Mouse (Mus musculus) neural tube, embryonic 13.5 days (tissue): Measurements from ENCODE around the gene Gm34653. TPM values are rescaled to one million over a fixed set of nuclear protein-coding genes. Genes with fewer than 3 reads are reported as not detected.
"Not testable (repeated sequence)": the region's sequence is repeated elsewhere in the genome, so short reads cannot be mapped to it uniquely, and the experiment has no call there.

Source experiments
- ATAC-seq: fragments of 200-750 bp; cut with Nextera tagmentation; 2 replicates; pipeline ENCODE4 v1.8.0; 2017; ENCODE audit warnings: low read depth, mild to moderate bottlenecking, moderate TSS enrichment, moderate library complexity
- H3K27ac ChIP-seq: fragments of 300-500 bp; sonication (generic); replicated peaks from 2 replicates; pipeline ENCODE4 v1.5.1; 2015; ENCODE audit warnings: moderate library complexity, mild to moderate bottlenecking, inconsistent platforms
- H3K27me3 ChIP-seq: fragments of 300-500 bp; sonication (generic); 2 replicates; pipeline ENCODE4 v1.6.1; 2015; ENCODE audit warnings: mild to moderate bottlenecking, inconsistent platforms
- H3K36me3 ChIP-seq: fragments of 300-500 bp; sonication (generic); 2 replicates; pipeline ENCODE4 v1.6.1; 2015; ENCODE audit warnings: mild to moderate bottlenecking, inconsistent platforms
- H3K4me1 ChIP-seq: fragments of 300-500 bp; sonication (generic); replicated peaks from 2 replicates; pipeline ENCODE4 v1.6.1; 2015; ENCODE audit warnings: inconsistent platforms
- H3K4me2 ChIP-seq: fragments of 300-500 bp; sonication (generic); 2 replicates; pipeline ENCODE4 v1.6.1; 2015; ENCODE audit warnings: inconsistent platforms, mild to moderate bottlenecking, moderate library complexity
- H3K4me3 ChIP-seq: fragments of 300-500 bp; sonication (generic); 2 replicates; pipeline ENCODE4 v1.5.1; 2015; ENCODE audit warnings: mild to moderate bottlenecking, inconsistent platforms
- H3K9ac ChIP-seq: fragments of 300-500 bp; sonication (generic); 2 replicates; pipeline ENCODE4 v1.6.1; 2015; ENCODE audit warnings: moderate library complexity, mild to moderate bottlenecking, inconsistent platforms
- H3K9me3 ChIP-seq: fragments of 300-500 bp; sonication (generic); 2 replicates; pipeline ENCODE4 v1.6.1; 2016; ENCODE audit warnings: inconsistent platforms
- WGBS: fragments of 180-500 bp; shearing (Covaris S2); methylation state at CpG from one replicate; pipeline ENCODE4 v1.1.7; 2015; 5-methylcytosine and 5-hydroxymethylcytosine counted together
- polyA plus RNA-seq: library from polyadenylated mRNA; unstranded; fragments of >200 nt; fragmentation: Nextera tagmentation; extraction: Ambion mirVana; gene quantifications from 2 replicates; pipeline ENCODE4 v1.2.1, GENCODE M21; 2015

Gene Gm34653
- not detected in 2 replicates for polyA plus RNA-seq

DNA sequence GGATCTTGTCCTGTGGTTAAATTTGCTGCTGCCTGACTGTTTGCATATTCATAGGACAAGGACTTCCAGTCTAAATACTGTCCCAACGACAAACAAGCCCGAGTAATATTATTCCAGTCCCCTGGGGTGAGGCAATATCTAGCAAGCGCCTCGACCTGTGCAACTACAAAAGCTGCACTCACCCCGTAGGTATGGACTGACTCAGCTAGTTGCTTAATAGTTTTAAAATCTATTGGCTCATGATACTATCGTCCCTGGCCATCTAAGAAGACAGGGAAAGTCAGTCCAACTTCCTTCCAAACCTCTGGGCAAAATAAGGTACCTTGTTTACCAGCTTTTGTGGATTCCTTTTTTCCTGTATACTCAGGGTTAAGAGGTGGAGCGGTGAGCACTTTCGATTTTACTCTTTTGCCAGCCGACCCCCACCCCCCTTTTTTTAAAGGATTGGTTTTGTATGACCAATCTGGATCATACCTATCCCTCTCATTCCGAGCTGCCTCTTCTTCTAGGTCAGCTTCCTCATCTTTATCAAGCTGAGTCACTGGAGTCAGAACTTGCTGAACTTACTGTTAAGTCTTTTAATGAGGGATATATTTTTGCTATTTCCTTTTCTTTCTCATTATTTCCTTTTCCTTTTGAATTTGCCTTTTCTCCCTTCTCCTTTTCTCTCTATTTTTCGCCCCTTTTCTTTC is at the start of gene Gm34653:
Gene Gm34653 (plus strand): TSS at position 242 of the 692 bp plus-strand sequence.
- not testable (repeated sequence) for H3K4me3 ChIP-seq, H3K4me1 ChIP-seq, H3K9ac ChIP-seq, H3K4me2 ChIP-seq, H3K27ac ChIP-seq, H3K36me3 ChIP-seq, ATAC-seq, H3K9me3 ChIP-seq
- H3K27me3 ChIP-seq = peaks cover 18% of the 10 kb centered on the region
- WGBS = 69% methylated on average over 11 of the region's 11 CpGs

DNA sequence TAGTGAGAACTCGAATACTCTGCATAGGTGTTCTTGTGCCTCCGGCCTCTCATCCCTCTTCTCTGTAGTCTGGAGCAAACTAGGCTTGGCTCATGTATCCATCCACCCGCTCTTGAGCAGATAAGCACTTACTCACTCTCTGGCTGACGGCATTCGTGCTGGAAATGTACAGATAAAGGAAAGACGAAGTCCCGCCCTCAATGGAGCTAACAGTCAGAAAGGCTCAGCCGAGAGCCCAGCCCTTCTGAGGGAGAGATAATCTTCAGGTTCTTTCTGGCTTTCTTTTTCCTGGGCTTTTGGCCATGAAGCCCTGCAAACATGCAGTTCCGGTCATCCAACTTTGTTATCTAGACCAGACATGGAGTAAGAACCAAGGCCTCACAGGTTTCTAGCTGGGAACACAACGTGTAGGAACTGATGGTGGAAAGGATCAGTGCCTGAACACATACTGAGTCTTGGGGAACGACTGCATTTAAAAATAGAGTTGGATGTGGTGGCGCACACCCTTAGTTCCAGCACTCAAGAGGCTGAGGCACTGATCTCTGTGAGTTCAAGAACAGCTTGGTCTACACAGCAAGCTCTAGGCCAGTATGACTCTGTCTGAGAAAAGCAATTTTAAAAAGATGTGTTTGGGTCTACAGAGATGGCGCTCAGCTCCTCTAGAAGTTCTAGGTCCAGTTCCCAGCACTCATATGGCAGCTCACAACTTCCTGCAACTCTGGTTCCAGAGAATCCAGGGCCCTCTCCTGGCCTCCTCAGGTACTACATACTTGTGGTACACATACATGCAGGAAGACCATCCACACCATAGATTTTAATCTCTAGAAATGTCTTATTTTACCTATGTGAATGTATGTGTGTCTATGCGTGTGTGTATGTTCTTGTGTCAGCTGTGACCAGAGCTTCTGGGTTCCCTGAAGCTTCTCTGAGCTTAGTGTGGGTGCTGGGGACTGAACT is 49.5 kb upstream of the Gm34653 start:
- peaks cover 71% of the 10 kb centered on the region for H3K36me3 ChIP-seq

DNA sequence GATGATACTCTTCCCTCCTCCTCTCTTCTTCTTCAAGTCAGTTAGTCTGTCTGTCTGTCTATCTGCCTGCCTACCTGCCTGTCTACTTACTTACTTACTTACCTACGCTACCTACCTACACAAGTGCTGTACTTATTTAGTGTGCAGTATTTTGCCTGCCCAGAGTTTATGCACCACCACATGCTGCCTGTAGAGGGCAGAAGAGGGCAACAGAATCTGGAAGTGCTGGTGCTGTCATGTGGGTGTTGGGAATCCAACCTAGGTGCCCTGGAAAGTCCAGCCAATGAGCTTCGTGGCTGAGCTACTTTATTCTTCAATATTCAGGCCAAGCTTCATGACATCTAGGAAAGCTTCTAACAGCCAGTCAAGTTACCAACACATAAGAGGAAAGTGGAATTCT is 48.7 kb upstream of the Gm34653 start:
- Histone ChIP-seq H3K4me3 (no peak overlapping the region), H3K9me3 (no peaks in the 10 kb centered on the region), H3K4me1 (no peaks in the 10 kb centered on the region), H3K27me3 (no peaks in the 10 kb centered on the region), H3K36me3 (peaks cover 64% of the 10 kb centered on the region), H3K27ac (no peak overlapping the region), H3K4me2 (no peak overlapping the region), H3K9ac (no peak overlapping the region)
- no peak for ATAC-seq
- WGBS = 80% methylated on average over 2 of the region's 2 CpGs

More for the DNA sequence above, 49.5 kb upstream of the Gm34653 start:
- ATAC-seq = no peak
- no peaks in the 10 kb centered on the region for H3K9me3 ChIP-seq
- 92% methylated on average over 14 of the region's 14 CpGs for WGBS
- peaks cover 3% of the 10 kb centered on the region for H3K4me1 ChIP-seq
- H3K27ac ChIP-seq = no peak overlapping the region
- no peak overlapping the region for H3K9ac ChIP-seq
- H3K4me2 ChIP-seq = no peak overlapping the region
- H3K4me3 ChIP-seq = no peak overlapping the region
- H3K27me3 ChIP-seq = no peaks in the 10 kb centered on the region

DNA sequence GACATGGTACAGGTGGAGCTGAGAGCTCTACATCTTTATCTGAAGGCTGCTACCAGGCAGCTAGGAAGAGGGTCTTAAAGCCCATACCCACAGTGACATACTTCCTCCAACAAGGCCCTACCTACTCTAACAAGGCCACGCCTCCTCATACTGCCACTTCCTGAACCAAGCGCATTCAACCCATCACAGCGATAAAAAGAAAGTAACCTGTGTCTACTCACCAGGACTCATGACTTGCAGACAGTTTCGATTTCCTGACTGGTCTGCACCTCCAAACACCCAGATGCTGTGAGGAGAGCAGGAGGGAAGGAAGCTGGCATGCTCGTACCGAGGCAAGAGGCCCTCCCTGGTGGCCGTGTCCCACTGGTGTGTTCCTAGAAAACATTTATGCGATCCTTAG is 42.5 kb upstream of the Gm34653 start:
- H3K36me3 ChIP-seq = peaks cover 32% of the 10 kb centered on the region
- no peak overlapping the region for H3K27ac ChIP-seq
- H3K4me1 ChIP-seq = no peaks in the 10 kb centered on the region
- no peak overlapping the region for H3K9ac ChIP-seq
- H3K9me3 ChIP-seq = no peaks in the 10 kb centered on the region
- no peaks in the 10 kb centered on the region for H3K27me3 ChIP-seq
- 92% methylated on average over 8 of the region's 8 CpGs for WGBS
- H3K4me2 ChIP-seq = no peak overlapping the region
- no peak overlapping the region for H3K4me3 ChIP-seq
- no peak for ATAC-seq

DNA sequence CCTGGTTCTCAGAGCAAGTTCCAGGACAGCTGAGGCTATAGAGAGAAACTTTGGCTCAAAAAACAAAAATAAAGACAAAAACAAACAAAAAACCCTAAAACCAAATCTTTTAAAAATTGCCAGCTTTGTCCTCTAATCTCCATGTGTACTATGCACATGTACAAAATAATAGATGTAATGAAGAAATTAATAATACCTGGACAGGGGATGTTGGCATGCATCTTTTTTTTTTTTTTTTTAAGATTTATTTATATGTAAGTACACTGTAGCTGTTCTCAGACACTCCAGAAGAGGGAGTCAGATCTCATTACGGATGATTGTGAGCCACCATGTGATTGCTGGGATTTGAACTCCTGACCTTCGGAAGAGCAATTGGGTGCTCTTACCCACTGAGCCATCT is 40.3 kb upstream of the Gm34653 start:
- H3K9me3 ChIP-seq, H3K27me3 ChIP-seq, ATAC-seq, H3K4me1 ChIP-seq, H3K4me3 ChIP-seq, H3K4me2 ChIP-seq, H3K9ac ChIP-seq, H3K27ac ChIP-seq: not testable (repeated sequence)
- WGBS = 93% methylated on average over 2 of the region's 2 CpGs
- H3K36me3 ChIP-seq = peaks cover 19% of the 10 kb centered on the region

DNA sequence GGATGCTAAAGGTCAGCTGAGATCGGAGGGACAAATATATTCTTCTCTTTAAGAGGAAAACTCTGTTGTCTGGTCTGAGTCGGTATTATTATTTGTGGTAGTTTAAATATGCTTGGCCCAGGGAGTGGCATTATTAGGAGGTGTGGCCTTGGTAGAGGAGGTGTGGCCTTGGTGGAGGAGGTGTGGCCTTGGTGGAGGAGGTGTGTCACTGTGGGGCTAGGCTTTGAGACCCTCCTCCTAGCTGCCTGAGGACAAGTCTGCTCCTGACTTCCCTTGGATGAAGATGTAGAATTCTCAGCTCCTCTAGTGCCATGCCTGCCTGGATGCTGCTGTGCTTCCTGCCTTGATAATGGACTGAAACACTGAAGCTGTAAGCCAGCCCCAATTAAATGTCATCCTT is 38.3 kb upstream of the Gm34653 start:
- peaks cover 18% of the 10 kb centered on the region for H3K36me3 ChIP-seq

DNA sequence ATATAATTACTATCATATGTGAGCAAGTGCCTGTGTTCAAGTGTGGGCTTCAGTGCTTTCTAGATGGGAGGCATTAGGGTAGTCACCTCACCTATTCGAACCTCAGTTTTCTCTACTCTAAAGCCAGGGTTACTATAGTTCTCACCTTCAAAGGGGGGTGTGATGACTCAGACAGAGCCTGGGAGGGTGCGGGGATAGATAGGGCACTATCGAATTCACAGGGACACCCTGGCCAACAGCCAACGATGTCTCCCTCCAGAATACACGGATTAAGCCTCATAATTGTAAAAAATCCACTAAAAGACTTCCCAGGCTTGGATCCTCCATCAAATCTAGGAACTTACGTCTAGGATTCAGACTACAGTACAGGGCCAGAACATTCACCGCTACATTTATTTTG is 37.4 kb upstream of the Gm34653 start:
- Histone ChIP-seq H3K27ac (no peak overlapping the region), H3K4me3 (no peak overlapping the region), H3K36me3 (peaks cover 14% of the 10 kb centered on the region), H3K4me1 (peaks cover 10% of the 10 kb centered on the region), H3K27me3 (no peaks in the 10 kb centered on the region), H3K9me3 (no peaks in the 10 kb centered on the region), H3K4me2 (no peak overlapping the region), H3K9ac (no peak overlapping the region)
- no peak for ATAC-seq
- WGBS = 94% methylated on average over 7 of the region's 7 CpGs

More for the DNA sequence above, 38.3 kb upstream of the Gm34653 start:
- Histone ChIP-seq H3K9me3 (no peaks in the 10 kb centered on the region), H3K4me1 (peaks cover 7% of the 10 kb centered on the region), H3K4me3 (no peak overlapping the region), H3K27ac (no peak overlapping the region), H3K9ac (no peak overlapping the region), H3K27me3 (no peaks in the 10 kb centered on the region), H3K4me2 (no peak overlapping the region)
- no peak for ATAC-seq
- 98% methylated on average over 2 of the region's 2 CpGs for WGBS

DNA sequence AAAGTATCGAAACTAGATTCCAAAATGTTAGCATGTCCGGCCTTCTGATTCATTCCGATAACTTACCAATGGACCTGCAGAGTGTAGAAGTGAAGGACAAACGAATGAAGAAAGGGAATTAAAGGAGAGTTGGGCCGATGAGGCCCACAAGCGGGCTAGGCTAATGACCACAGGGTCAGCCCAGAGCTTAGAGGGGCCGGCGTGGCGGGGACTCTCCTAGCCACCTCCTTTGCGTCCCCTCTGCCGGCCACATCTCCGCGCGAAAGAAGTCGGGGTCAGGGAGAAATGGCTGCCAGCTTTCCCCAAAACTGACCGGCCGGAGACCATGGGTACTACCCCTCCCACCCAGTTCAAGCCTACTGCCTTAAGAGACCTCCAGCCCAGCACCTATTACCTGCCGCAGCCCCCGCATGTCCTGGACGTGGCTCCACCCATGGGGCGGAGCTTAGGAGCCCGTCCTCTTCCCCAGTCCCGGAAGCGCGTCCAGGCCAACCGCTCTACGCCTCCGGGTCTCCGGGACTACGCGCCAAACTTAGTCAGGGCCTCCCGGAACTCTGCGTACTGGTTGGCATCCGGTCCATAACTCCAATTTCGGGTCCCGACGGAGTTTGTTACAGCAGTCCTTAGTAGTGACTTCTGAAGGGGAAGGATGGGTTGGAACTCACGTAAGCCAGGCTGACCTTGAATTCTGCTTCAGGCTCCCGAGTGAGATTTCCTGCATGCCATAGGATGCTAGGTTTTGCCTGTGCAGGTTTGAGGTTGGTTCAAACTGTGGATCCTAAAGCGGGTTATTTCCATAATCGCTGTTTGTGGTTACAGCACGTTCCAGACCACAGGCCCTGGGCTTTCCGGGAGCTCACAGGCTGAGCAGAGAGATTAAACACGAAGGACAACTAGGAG is 33.2 kb upstream of the Gm34653 start, which contains the start of gene Rabepk:
Gene Rabepk (minus strand): TSS at position 556 of the 900 bp plus-strand sequence.
- WGBS = 5% methylated on average over 44 of the region's 44 CpGs
- H3K4me2 ChIP-seq = peak within 1 kb of the TSS; percentile 77
- no peak within 1 kb of the TSS for H3K27ac ChIP-seq
- peaks cover 5% of the 10 kb centered on the region; the same call in 1 of the 2 replicates for H3K36me3 ChIP-seq
- H3K4me1 ChIP-seq = peaks cover 26% of the 10 kb centered on the region
- H3K9me3 ChIP-seq = no peaks in the 10 kb centered on the region
- H3K9ac ChIP-seq = peak within 1 kb of the TSS; percentile 74
- peak; percentile 45 for ATAC-seq
- H3K27me3 ChIP-seq = no peaks in the 10 kb centered on the region
- peak within 1 kb of the TSS; percentile 61 for H3K4me3 ChIP-seq

DNA sequence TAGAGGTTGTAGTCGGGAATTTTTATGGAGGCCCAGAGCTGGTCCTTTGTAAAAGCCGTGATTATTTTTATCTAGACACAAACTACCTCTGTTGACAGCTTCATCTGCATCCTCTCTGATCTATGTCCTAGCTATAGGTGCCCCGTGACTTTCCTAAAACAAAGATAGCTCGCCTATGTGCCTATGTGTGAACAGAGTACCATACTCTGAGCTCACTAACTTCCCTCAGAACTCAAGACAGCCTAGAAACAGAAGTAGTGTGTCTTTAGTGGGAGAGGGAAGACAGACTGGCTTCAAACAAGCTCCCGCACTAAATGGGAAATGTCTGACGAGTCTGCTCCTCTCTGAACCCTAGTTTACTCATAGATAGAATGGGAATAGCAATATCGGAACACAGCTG is 32.4 kb upstream of the Gm34653 start:
- Histone ChIP-seq H3K4me1 (peaks cover 27% of the 10 kb centered on the region), H3K27me3 (no peaks in the 10 kb centered on the region), H3K4me2 (peak overlapping the region; percentile 77), H3K4me3 (no peak overlapping the region; the same call in 1 of the 2 replicates), H3K36me3 (peaks cover under 1% of the 10 kb centered on the region), H3K9ac (no peak overlapping the region), H3K27ac (no peak overlapping the region), H3K9me3 (no peaks in the 10 kb centered on the region)
- 86% methylated on average over 7 of the region's 7 CpGs for WGBS
- ATAC-seq = no peak

DNA sequence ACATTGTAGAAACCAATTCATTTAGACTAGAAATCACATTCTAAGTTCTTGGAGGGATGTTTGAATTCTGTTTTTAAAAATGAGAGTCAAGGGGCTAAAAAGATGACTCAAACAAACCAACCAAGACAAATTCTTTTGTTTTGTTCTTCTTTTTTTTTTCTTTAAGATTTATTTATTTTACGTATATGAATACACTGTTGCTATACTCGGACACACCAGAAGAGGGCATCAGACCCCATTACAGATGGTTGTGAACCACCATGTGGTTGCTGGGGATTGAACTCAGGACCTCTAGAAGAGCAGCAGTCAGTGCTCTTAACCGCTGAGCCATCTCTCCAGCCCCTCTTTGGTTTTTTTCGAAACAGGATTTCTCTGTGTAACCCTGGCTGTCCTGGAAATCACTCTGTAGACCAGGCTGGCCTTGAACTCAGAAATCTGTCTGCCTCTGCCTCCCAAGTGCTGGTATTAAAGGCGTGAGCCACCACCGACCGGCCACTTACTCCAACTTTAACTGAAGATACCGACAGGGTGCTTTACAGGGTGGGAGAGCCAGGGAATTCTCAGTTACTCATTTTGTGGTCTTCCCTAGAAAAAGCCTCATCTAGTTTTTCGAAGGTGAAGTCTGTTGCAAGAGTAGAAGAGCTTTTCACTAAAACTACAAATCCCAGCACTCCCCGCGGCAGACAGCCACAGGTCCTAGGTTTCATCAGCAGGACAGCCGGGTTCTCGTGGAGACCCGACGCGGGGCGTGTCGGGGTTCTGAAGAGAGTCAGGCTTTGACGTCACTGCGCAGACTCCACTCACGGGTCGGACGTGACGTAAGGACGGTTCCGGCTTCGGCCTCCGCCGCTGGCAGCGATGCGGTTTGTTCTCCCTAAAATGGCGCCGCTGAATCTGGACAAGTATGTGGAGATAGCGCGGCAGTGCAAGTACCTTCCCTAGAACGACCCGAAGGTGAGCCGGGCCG is 31.0 kb upstream of the Gm34653 start:
- H3K9me3 ChIP-seq = no peaks in the 10 kb centered on the region
- ATAC-seq = peak; percentile 98
- peak overlapping the region; percentile 82 for H3K9ac ChIP-seq
- H3K27ac ChIP-seq = peak overlapping the region; percentile 92
- H3K4me1 ChIP-seq = peaks cover 30% of the 10 kb centered on the region
- H3K36me3 ChIP-seq = peaks cover 11% of the 10 kb centered on the region
- H3K27me3 ChIP-seq = no peaks in the 10 kb centered on the region
- 5% methylated on average over 39 of the region's 39 CpGs for WGBS
- H3K4me3 ChIP-seq = peak overlapping the region; percentile 67
- peak overlapping the region; percentile 81; the same call in 1 of the 2 replicates for H3K4me2 ChIP-seq
